Mouse (Mus musculus) thymus, postnatal 25 days (tissue): ENCODE measurements around the gene Eif3m.

Experiments used
- DNase-seq: peaks from one replicate; pipeline ENCODE4 v3.0.0; 2022

Gene Eif3m

DNA sequence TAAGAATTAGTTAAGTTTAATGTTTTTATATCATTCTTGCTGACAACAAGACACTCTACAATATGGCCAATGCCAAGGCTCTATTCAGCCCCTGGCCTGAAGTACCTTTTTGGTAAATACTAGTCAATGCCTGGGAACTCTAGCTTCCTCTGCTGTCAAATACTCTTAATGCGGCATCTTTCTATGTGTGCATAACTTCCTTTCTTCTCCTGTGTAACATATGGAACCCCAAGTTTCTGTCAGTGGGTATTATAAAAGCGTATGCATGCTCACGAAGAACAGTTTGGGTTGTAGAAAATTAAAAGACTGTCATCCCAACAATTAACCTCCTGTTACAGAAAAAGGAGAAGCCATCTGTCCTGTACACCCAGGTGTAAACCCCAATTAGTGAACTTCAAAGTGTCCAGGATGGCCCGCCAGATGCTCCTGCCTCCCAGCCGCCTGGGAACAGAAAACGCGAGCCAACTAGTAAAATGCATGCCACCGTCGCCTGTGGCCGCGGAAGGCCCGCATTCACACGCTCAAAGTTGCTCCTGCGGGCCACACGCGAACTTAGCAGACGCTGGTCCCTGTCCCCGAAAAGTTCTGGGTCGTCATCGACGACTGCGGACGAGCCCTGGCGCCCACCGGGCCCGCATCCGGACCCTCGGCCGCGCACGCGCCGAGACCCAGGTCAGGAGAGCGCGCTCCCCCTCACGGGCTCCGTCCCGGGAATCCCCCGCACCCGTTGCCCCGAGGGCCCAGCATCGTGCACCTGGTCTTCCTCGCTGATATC, 501 bp downstream of the Eif3m start:
- DNase-seq = no peak

DNA sequence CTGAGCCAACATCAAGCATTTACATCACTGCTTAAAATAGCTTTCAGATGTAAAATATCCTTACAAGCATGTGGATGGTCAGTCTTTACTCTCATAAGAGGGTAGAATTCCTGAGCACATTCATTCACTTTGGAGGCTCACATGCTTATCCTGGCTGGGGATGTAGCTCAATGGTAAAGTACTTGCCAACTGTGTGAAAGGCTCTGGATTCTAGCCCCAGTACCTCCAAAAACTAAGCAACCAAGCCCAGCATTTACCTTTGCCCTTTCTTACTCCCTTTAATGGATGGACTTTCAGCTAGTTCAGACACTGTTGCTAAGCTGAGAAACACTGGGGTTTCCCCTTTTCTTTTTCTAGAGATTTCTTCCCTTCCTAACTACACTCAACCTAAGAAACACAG, 9.6 kb downstream of the Eif3m start:
- no peak for DNase-seq

DNA sequence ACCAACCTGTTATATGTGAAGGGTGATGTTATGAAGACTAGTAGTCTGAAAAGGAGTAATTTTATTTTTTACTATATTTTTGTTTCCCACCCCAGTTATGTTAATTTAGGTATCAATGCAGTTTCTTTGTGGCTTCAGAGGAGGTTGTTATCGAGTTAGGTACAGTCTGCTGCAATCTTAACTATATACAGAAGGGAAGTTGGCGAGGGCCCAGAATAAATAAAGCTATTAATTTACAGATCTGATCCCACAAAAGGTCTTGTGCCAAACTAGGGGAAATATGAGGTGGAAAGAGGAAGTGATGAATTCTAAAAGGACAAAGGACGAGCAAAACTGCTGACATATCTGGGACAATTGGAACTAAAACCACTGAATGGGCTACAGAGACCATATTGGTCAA, 20.7 kb downstream of the Eif3m start:
- DNase-seq = no peak

DNA sequence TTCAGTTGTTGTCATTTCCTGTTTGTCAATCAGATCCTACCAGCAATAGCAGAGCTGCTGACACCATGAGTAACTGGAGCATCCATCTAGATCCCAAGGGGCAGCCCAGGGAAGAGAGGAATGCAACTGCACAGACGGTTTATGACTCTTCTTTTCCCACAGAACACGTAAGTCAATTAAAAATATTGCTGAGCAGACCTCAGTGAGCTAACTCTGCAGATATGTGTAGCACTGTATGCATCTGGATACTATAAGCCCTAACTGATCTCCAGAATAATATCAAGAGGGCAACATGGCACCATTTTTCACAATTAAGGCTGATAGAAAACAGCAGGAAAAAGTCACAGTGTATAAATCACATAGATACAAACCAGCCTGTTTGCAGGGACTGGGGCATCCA, 22.4 kb downstream of the Eif3m start:
- DNase-seq = no peak

DNA sequence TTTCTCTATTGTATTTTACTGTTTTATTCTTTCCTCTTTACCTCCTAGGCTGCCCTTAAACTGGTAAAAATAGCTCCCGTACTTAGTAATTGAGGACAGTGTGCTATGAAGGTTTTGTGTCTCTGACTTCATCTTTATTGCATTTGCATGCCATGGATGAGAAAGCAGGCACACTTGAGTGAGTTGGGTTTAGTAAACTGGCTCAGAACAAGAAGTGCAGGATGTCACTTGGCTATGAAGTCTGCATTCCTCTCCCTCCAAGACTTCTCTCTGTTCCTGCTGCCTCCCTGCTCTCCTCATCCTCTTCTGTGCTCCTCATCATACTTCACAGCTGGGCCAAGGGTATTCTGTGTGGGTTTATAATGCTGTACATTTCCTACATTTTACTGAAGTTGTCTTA, 27.9 kb downstream of the Eif3m start:
- no peak for DNase-seq

DNA sequence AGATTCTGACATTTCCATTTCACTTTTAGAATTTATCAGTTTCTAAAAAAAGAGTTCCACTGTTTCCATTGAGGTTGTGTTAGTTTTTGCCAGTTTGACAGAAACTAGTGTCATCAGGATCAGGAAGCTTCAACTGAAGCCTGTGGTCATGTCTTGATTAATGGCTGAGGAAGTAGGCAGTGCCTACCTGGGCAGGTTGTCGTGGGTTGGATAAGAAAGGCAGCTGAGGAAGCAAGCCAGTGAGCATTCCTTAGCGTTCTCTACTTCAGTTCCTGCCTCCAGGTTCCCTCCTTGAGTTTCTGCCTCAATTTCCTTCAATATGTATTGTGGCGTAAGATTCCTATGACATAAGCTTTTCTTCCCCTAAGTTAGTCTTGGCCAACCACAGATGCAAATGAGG, 31.1 kb downstream of the Eif3m start:
- DNase-seq = no peak

DNA sequence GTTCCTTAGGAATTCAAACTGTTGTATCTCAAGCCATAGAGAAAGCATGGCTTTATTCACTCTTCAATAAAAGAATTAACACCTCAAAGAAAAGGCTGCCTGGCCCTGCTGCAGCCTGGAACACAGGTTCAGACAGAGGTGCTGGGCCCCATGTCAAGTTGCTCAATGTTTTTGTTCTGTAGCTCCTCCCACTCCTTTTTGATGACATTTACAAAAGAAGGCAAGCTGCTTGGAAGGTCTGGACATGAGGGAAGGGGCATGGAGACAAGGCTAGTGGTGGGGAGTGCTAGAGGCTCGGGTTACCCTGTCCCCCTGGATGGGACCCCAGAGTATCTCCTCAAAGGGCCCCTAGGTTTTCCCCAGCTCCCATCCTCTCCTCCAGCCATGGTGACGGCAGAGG, 35.2 kb downstream of the Eif3m start:
- no peak for DNase-seq

DNA sequence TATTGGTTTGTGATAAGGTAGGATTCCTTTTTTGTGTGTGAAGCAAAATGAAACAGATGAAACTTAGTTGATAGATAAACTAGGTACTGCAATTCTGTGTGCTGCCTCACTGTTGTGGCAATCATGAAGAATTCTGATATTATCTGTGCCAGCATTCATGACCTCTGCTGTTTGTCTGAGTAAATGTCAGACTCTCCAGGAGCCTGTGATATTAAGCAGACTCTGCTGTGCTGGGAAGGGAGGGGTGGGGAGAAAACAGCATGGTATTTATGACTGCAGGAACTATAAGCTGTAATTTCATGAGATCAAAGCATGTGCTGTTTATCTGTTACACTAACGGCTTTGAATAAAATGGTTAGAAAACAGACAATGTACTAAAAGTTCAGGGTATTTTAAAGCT, 52.4 kb downstream of the Eif3m start:
- DNase-seq = no peak
